Mouse (Mus musculus) embryonic fibroblast, embryonic 13.5 days (primary cell): ENCODE results near the gene Atp1a2. TPM values are rescaled to one million over a fixed set of nuclear protein-coding genes. Genes with fewer than 3 reads are reported as not detected.

Experiments
- H3K27ac ChIP-seq: 2 replicates; pipeline ENCODE4 v1.5.1; 2012; ENCODE audit warnings: low read length, control low read depth, inconsistent platforms; ENCODE audit not compliant: insufficient read depth
- H3K4me1 ChIP-seq: 2 replicates; pipeline ENCODE4 v1.6.1; 2011; ENCODE audit warnings: low read length; ENCODE audit not compliant: control insufficient read depth, insufficient read depth
- H3K4me3 ChIP-seq: 2 replicates; pipeline ENCODE4 v1.5.1; 2011; ENCODE audit warnings: mild to moderate bottlenecking, control low read depth, low read length; ENCODE audit not compliant: insufficient read depth
- CTCF ChIP-seq: IDR thresholded peaks from 2 replicates; pipeline ENCODE4 v1.5.1; 2011; ENCODE audit warnings: mild to moderate bottlenecking, control low read depth, low read length, moderate library complexity, borderline replicate concordance; ENCODE audit not compliant: insufficient read depth
- POLR2A ChIP-seq: IDR thresholded peaks from 2 replicates; pipeline ENCODE4 v1.6.1; 2011; ENCODE audit warnings: low read depth, mild to moderate bottlenecking, control low read depth, low read length, moderate library complexity
- polyA plus RNA-seq: library from polyadenylated mRNA; stranded (reverse); fragments of >200 nt; gene quantifications from 2 replicates; pipeline ENCODE4 v1.2.4, GENCODE M21; 2011; ENCODE audit warnings: low read depth; ENCODE audit not compliant: missing spikeins, insufficient read length

Atp1a2 gene
- polyA plus RNA-seq, 1 experiment: 0.39 TPM

GRCm38 (mm10) chr1:172314911-172315310, 17.0 kb upstream of the Atp1a2 start:
- no peak for TF ChIP-seq CTCF
- no peak for TF ChIP-seq POLR2A
- no peak overlapping the region for H3K27ac ChIP-seq
- H3K4me1 ChIP-seq: peaks cover 5% of the 10 kb centered on the region; the same call in 1 of the 2 replicates
- no peak overlapping the region for H3K4me3 ChIP-seq

- Histone ChIP-seq H3K27ac (no peak overlapping the region), H3K4me1 (peaks cover 5% of the 10 kb centered on the region; the same call in 1 of the 2 replicates), H3K4me3 (no peak overlapping the region)
- TF ChIP-seq CTCF (no peak), POLR2A (no peak)
Measured at GRCm38 (mm10) chr1:172313613-172314411, 15.9 kb upstream of the Atp1a2 start.

GRCm38 (mm10) chr1:172312768-172313561, 15.1 kb upstream of the Atp1a2 start:
- no peak overlapping the region for H3K27ac ChIP-seq
- no peak for TF ChIP-seq CTCF
- no peak for TF ChIP-seq POLR2A
- H3K4me1 ChIP-seq: peaks cover 5% of the 10 kb centered on the region; the same call in 1 of the 2 replicates
- peak overlapping the region; percentile 70 for H3K4me3 ChIP-seq

- TF ChIP-seq POLR2A (peak; percentile 69), CTCF (no peak)
- Histone ChIP-seq H3K4me3 (peak overlapping the region; percentile 70), H3K4me1 (peaks cover 5% of the 10 kb centered on the region; the same call in 1 of the 2 replicates), H3K27ac (peak overlapping the region; percentile 66)
Measured at GRCm38 (mm10) chr1:172311921-172312767, 14.3 kb upstream of the Atp1a2 start.

- TF ChIP-seq POLR2A: peak; percentile 37; the same call in 1 of the 2 replicates
- TF ChIP-seq CTCF: no peak
- Histone ChIP-seq H3K4me1 (peaks cover 5% of the 10 kb centered on the region; the same call in 1 of the 2 replicates), H3K4me3 (peak overlapping the region; percentile 50), H3K27ac (peak overlapping the region; percentile 66)
Measured at GRCm38 (mm10) chr1:172311248-172311906, 13.5 kb upstream of the Atp1a2 start.

GRCm38 (mm10) chr1:172309699-172310398, 12.0 kb upstream of the Atp1a2 start:
- TF ChIP-seq POLR2A (peak; percentile 43), CTCF (peak; percentile 90)
- H3K27ac ChIP-seq: peak overlapping the region; percentile 61
- H3K4me3 ChIP-seq: peak overlapping the region; percentile 5; the same call in 1 of the 2 replicates
- H3K4me1 ChIP-seq: peaks cover 5% of the 10 kb centered on the region; the same call in 1 of the 2 replicates

- Histone ChIP-seq H3K27ac (no peak overlapping the region), H3K4me1 (peaks cover 5% of the 10 kb centered on the region; the same call in 1 of the 2 replicates), H3K4me3 (no peak overlapping the region)
- TF ChIP-seq CTCF (no peak), POLR2A (no peak)
Measured at GRCm38 (mm10) chr1:172308409-172308808, 10.5 kb upstream of the Atp1a2 start.

- no peak overlapping the region for H3K4me3 ChIP-seq
- TF ChIP-seq POLR2A (no peak), CTCF (no peak)
- H3K27ac ChIP-seq: no peak overlapping the region
- peaks cover 3% of the 10 kb centered on the region; the same call in 1 of the 2 replicates for H3K4me1 ChIP-seq
Measured at GRCm38 (mm10) chr1:172307936-172308335, 10.1 kb upstream of the Atp1a2 start.
